Mouse (Mus musculus): ENCODE results near the gene Nkapl.

- no peak for TF ChIP-seq POLR2A (IDR thresholded peaks at IDR 0.05; ENCODE audit: insufficient read depth, low read depth, low read length)
- TF ChIP-seq CTCF (IDR thresholded peaks at IDR 0.05; ENCODE audit: insufficient read depth, low read depth, low read length) = peak; percentile 43; the same call in 1 of the 2 replicates
Measured at GRCm38 (mm10) chr13:21440503-21441206, 27.7 kb downstream of the Nkapl start, which contains the start of gene Pgbd1.
